Mouse (Mus musculus): ENCODE measurements at regions not wholly inside any gene's neighbourhood (a gene's known extent, or its start where the extent isn't known, plus 50 kb on each side); places are given as distances from the start of the nearest gene placed in this dataset.

DNA sequence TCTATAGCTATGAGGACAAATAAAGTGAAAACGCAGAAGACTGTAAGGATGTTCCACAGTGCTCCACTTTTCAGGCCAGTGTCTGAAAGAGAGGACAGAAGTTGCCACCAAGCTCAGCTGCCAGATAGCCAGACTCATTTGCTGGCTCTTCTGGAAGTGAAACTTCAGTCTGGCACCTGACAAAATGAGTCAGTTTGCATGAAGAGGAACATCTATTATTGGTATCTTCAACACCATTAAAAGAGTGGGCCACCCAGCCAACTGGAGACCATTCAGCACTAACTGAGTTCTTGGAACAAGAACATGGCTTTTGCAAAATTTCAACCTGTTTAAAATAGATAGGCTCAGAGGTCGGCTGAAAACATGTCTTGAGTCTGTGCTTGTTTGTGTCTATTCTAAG, 592.4 kb upstream of the Tbl1xr1 start:
- no peak for DNase-seq (ENCODE audit: low spot score)
- Histone ChIP-seq H3K4me3 (ENCODE audit: low read depth, low read length) (no peak overlapping the region), H3K4me2 (replicated peaks; ENCODE audit: low read depth) (no peak overlapping the region), H3K9me3 (ENCODE audit: control insufficient read depth, low read length) (no peaks in the 10 kb centered on the region), H3K27ac (replicated peaks) (no peak overlapping the region), H3K4me1 (replicated peaks; ENCODE audit: control insufficient read depth, insufficient read depth) (peaks cover 4% of the 10 kb centered on the region; the same call in 1 of the 2 replicates), H3K9ac (ENCODE audit: low read length) (no peak overlapping the region), H3K36me3 (ENCODE audit: control insufficient read depth, insufficient read depth, low read length) (no peaks in the 10 kb centered on the region), H3K27me3 (ENCODE audit: control insufficient read depth, insufficient read depth, low read length) (no peaks in the 10 kb centered on the region)
- no peak for TF ChIP-seq EP300 (optimal IDR thresholded peaks at IDR 0.05)
- no peak for TF ChIP-seq CTCF (IDR thresholded peaks at IDR 0.05; ENCODE audit: low read depth)
- 82% methylated on average over 2 of the region's 2 CpGs for WGBS
- ATAC-seq (ENCODE audit: low FRiP score, low TSS enrichment): no peak

DNA sequence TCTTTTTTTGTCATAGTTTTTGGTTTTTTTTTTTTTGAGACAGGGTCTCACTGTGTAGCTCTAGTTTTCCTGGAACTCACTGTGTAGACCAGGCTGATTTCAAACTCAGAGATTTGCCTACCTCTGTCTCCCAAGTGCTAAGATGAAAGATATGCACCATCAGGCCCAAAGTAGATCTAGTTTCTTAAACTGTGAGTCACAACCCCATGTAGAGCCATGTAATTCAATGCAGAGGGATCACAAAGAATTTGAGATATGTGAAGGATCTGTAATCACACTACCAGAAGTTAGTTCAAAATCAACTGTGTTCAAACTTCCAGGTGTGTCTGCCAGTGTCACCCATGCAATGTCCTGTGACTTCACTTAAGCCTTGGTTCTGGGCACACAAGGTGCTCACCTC, 591.0 kb upstream of the Tbl1xr1 start:
- H3K9ac ChIP-seq (ENCODE audit: low read length): no peak overlapping the region
- no peaks in the 10 kb centered on the region for H3K36me3 ChIP-seq (ENCODE audit: control insufficient read depth, insufficient read depth, low read length)
- no peak overlapping the region for H3K4me2 ChIP-seq (replicated peaks; ENCODE audit: low read depth)
- DNase-seq (ENCODE audit: low spot score) (no peak), ATAC-seq (ENCODE audit: low FRiP score, low TSS enrichment) (no peak)
- no peak overlapping the region for H3K27ac ChIP-seq (replicated peaks)
- H3K4me3 ChIP-seq (ENCODE audit: low read depth, low read length): no peak overlapping the region
- TF ChIP-seq CTCF (IDR thresholded peaks at IDR 0.05; ENCODE audit: low read depth) (no peak), EP300 (optimal IDR thresholded peaks at IDR 0.05) (no peak)
- H3K27me3 ChIP-seq (ENCODE audit: control insufficient read depth, insufficient read depth, low read length): no peaks in the 10 kb centered on the region
- H3K9me3 ChIP-seq (ENCODE audit: control insufficient read depth, low read length): no peaks in the 10 kb centered on the region
- no peaks in the 10 kb centered on the region for H3K4me1 ChIP-seq (replicated peaks; ENCODE audit: control insufficient read depth, insufficient read depth)

DNA sequence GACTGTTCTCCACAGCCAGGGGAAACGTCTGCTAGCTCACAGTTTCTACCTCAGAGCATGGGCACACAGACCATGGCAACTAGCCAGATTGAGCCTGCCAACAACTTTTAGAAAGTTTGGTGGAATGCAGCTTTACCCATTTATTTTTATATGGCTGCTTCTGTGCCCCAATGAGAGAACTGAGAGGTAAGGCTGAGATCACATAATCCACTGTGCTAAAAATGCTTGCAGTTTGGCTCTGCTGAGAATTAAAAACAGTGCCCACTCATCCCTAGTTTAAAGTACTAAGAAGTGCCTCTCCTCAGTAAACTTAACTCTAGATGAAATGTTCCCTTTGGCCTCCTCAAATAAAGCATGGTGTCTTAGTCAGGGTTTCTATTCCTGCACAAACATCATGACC, 586.9 kb upstream of the Tbl1xr1 start:
- H3K4me1 ChIP-seq (replicated peaks; ENCODE audit: control insufficient read depth, insufficient read depth): no peaks in the 10 kb centered on the region
- WGBS: 63% methylated on average over 1 of the region's 1 CpGs
- H3K4me2 ChIP-seq (replicated peaks; ENCODE audit: low read depth): no peak overlapping the region
- H3K36me3 ChIP-seq (ENCODE audit: control insufficient read depth, insufficient read depth, low read length): no peaks in the 10 kb centered on the region
- DNase-seq (ENCODE audit: low spot score) (no peak), ATAC-seq (ENCODE audit: low FRiP score, low TSS enrichment) (no peak)
- H3K9me3 ChIP-seq (ENCODE audit: control insufficient read depth, low read length): no peaks in the 10 kb centered on the region
- H3K9ac ChIP-seq (ENCODE audit: low read length): no peak overlapping the region
- H3K27ac ChIP-seq (replicated peaks): no peak overlapping the region
- TF ChIP-seq CTCF (IDR thresholded peaks at IDR 0.05; ENCODE audit: low read depth): no peak
- no peak for TF ChIP-seq EP300 (optimal IDR thresholded peaks at IDR 0.05)
- no peaks in the 10 kb centered on the region for H3K27me3 ChIP-seq (ENCODE audit: control insufficient read depth, insufficient read depth, low read length)
- H3K4me3 ChIP-seq (ENCODE audit: low read depth, low read length): no peak overlapping the region

DNA sequence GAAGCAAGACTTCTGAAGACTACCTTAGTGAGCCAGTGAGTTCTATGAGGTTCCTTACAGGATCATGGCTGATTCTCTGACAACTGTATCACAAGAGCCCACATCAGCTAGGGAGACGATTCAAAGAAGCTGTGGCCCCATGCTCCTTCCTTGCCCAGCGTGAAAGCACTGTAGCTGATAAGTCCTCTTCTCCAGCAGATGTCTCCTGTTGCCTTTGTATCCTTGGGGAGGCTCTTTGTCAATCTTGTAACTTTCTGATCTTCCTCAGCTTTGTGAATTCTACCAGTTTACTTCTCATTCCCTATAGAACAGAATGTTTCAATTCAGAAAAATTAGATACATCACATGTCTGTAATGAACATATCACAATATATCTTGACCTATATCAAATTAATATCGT, 584.0 kb upstream of the Tbl1xr1 start:
- no peaks in the 10 kb centered on the region for H3K9me3 ChIP-seq (ENCODE audit: control insufficient read depth, low read length)
- no peaks in the 10 kb centered on the region for H3K27me3 ChIP-seq (ENCODE audit: control insufficient read depth, insufficient read depth, low read length)
- no peak for ATAC-seq (ENCODE audit: low FRiP score, low TSS enrichment)
- WGBS: 69% methylated on average over 3 of the region's 3 CpGs
- TF ChIP-seq EP300 (optimal IDR thresholded peaks at IDR 0.05) (no peak), CTCF (IDR thresholded peaks at IDR 0.05; ENCODE audit: low read depth) (peak; percentile 33)
- H3K9ac ChIP-seq (ENCODE audit: low read length): no peak overlapping the region
- no peak overlapping the region for H3K27ac ChIP-seq (replicated peaks)
- H3K4me2 ChIP-seq (replicated peaks; ENCODE audit: low read depth): no peak overlapping the region
- DNase-seq (ENCODE audit: low spot score): no peak
- no peaks in the 10 kb centered on the region for H3K36me3 ChIP-seq (ENCODE audit: control insufficient read depth, insufficient read depth, low read length)
- no peak overlapping the region for H3K4me3 ChIP-seq (ENCODE audit: low read depth, low read length)
- no peaks in the 10 kb centered on the region for H3K4me1 ChIP-seq (replicated peaks; ENCODE audit: control insufficient read depth, insufficient read depth)

DNA sequence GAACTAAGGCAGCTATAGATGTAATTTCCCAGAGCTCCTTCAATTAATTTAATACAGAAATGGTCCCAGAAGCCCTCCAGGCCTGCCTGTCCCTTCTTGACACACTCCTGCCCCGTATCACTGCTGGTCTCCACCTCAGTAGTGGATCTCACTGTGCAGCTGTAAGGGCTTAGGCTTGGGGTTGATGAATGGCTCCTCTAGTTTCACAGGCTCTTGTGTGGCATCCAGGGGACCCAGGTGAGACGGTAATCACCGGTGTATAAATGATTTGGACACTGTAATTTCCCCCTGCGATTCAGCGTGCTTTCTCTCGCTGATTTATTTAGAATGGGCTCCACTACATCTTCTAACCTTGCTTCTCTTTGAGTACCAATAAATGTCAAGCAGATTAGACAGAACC, 583.1 kb upstream of the Tbl1xr1 start:
- Histone ChIP-seq H3K9me3 (ENCODE audit: control insufficient read depth, low read length) (no peaks in the 10 kb centered on the region), H3K4me2 (replicated peaks; ENCODE audit: low read depth) (no peak overlapping the region), H3K4me1 (replicated peaks; ENCODE audit: control insufficient read depth, insufficient read depth) (no peaks in the 10 kb centered on the region), H3K27me3 (ENCODE audit: control insufficient read depth, insufficient read depth, low read length) (no peaks in the 10 kb centered on the region), H3K27ac (replicated peaks) (no peak overlapping the region), H3K36me3 (ENCODE audit: control insufficient read depth, insufficient read depth, low read length) (no peaks in the 10 kb centered on the region), H3K4me3 (ENCODE audit: low read depth, low read length) (no peak overlapping the region), H3K9ac (ENCODE audit: low read length) (no peak overlapping the region)
- TF ChIP-seq EP300 (optimal IDR thresholded peaks at IDR 0.05) (no peak), CTCF (IDR thresholded peaks at IDR 0.05; ENCODE audit: low read depth) (no peak)
- WGBS: 71% methylated on average over 6 of the region's 6 CpGs
- DNase-seq (ENCODE audit: low spot score) (no peak), ATAC-seq (ENCODE audit: low FRiP score, low TSS enrichment) (no peak)

DNA sequence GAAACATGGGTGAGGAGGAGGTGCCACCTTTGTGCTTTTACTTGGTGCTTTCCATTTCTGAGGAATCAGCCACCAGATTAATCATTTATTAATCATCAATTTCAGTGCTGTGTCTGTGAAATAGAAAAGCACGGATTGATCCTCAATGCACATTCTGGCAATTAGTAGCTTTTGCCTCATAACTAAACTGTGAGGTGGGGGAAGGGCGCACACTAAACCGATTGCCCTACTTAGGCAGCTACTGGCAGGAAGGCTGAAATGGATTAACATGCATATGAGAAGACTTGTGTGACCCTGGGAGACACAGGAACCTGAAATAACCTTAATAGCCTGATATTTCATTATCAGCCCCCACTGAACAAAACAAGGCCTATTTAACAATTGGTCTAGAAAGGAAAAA, 581.5 kb upstream of the Tbl1xr1 start:
- Histone ChIP-seq H3K27me3 (ENCODE audit: control insufficient read depth, insufficient read depth, low read length) (no peaks in the 10 kb centered on the region), H3K36me3 (ENCODE audit: control insufficient read depth, insufficient read depth, low read length) (no peaks in the 10 kb centered on the region), H3K4me1 (replicated peaks; ENCODE audit: control insufficient read depth, insufficient read depth) (no peaks in the 10 kb centered on the region), H3K9me3 (ENCODE audit: control insufficient read depth, low read length) (no peaks in the 10 kb centered on the region), H3K4me3 (ENCODE audit: low read depth, low read length) (no peak overlapping the region), H3K4me2 (replicated peaks; ENCODE audit: low read depth) (no peak overlapping the region), H3K27ac (replicated peaks) (no peak overlapping the region), H3K9ac (ENCODE audit: low read length) (no peak overlapping the region)
- no peak for DNase-seq (ENCODE audit: low spot score)
- ATAC-seq (ENCODE audit: low FRiP score, low TSS enrichment): no peak
- TF ChIP-seq CTCF (IDR thresholded peaks at IDR 0.05; ENCODE audit: low read depth) (no peak), EP300 (optimal IDR thresholded peaks at IDR 0.05) (no peak)
- WGBS: 67% methylated on average over 3 of the region's 3 CpGs
